Mouse (Mus musculus) liver, embryonic 15.5 days (tissue): ENCODE data around the gene Zfp78. TPM values are rescaled to one million over a fixed set of nuclear protein-coding genes. Genes with fewer than 3 reads are reported as not detected.
"Not testable (repeated sequence)": the region's sequence is repeated elsewhere in the genome, so short reads cannot be mapped to it uniquely, and the experiment has no call there.

Experiments used
- ATAC-seq: fragments of 200-750 bp; cut with Nextera tagmentation; 2 replicates; pipeline ENCODE4 v1.8.0; 2017; ENCODE audit warnings: moderate number of reproducible peaks, mild to moderate bottlenecking, moderate library complexity; ENCODE audit not compliant: insufficient read depth
- H3K27ac ChIP-seq: fragments of 300-500 bp; sonication (generic); replicated peaks from 2 replicates; pipeline ENCODE4 v1.5.1; 2015; ENCODE audit warnings: mild to moderate bottlenecking, inconsistent platforms
- H3K27me3 ChIP-seq: fragments of 300-500 bp; sonication (generic); 2 replicates; pipeline ENCODE4 v1.6.1; 2015; ENCODE audit warnings: mild to moderate bottlenecking, inconsistent platforms
- H3K36me3 ChIP-seq: fragments of 300-500 bp; sonication (generic); replicated peaks from 2 replicates; pipeline ENCODE4 v1.6.1; 2015; ENCODE audit warnings: moderate library complexity, mild to moderate bottlenecking, inconsistent platforms
- H3K4me1 ChIP-seq: fragments of 300-500 bp; sonication (generic); replicated peaks from 2 replicates; pipeline ENCODE4 v1.6.1; 2015; ENCODE audit warnings: inconsistent platforms
- H3K4me2 ChIP-seq: fragments of 300-500 bp; sonication (generic); 2 replicates; pipeline ENCODE4 v1.6.1; 2015; ENCODE audit warnings: moderate library complexity, mild to moderate bottlenecking, inconsistent platforms
- H3K4me3 ChIP-seq: fragments of 300-500 bp; sonication (generic); replicated peaks from 2 replicates; pipeline ENCODE4 v1.5.1; 2015; ENCODE audit warnings: mild to moderate bottlenecking, inconsistent platforms
- H3K9ac ChIP-seq: fragments of 300-500 bp; sonication (generic); 2 replicates; pipeline ENCODE4 v1.6.1; 2015; ENCODE audit warnings: moderate library complexity, mild to moderate bottlenecking, inconsistent platforms
- H3K9me3 ChIP-seq: fragments of 300-500 bp; sonication (generic); replicated peaks from 2 replicates; pipeline ENCODE4 v1.6.1; 2016; ENCODE audit warnings: inconsistent platforms
- WGBS: fragments of 180-500 bp; shearing (Covaris S2); methylation state at CpG from one replicate; pipeline ENCODE4 v1.1.7; 2015; ENCODE audit warnings: mixed read lengths; ENCODE audit not compliant: insufficient replicate concordance; 5-methylcytosine and 5-hydroxymethylcytosine counted together
- polyA plus RNA-seq: library from polyadenylated mRNA; unstranded; fragments of >200 nt; fragmentation: Nextera tagmentation; extraction: Ambion mirVana; gene quantifications from 2 replicates; pipeline ENCODE4 v1.2.1, GENCODE M21; 2015

Zfp78 gene
- polyA plus RNA-seq, 1 experiment from 2014 or later = 0.90 TPM

DNA sequence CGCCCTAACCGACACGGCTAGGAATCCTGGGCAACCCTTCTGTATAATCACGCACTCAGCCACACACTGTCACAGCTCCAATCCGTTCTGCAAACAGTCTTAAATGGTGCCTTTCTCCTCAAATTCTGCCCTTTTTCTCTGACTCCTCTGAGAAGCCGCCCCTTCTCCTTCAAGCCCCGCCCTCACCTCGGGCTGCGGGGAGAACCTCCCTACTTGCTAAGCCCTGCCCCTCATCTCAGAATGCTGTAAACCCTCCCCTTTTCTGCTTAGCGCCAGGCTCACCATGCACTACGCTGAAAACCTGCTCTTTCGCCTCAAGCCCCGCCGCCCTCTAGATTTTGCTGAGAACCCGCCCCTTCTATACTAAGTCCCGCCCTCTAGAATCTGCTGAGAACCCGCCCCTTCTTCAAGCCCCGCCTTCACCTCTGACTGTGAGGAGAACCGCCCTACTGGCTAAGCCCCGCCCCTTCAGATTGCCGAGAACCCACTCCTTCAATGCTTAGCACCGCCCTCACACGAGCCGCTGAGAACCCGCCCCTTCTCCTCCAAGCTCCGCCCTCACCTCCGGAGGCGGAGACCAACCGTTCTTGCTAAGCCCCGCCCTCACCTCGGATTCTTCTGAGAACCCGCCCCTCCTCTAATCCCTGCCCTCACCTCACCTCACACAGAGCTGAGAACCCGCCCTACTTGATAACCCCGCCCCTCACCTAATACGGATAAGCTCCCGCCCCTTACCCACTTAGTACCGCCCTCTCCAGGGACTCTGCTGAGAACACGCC is 623 bp upstream of the Zfp78 start:
- peak overlapping the region; percentile 82 for H3K27ac ChIP-seq
- H3K27me3 ChIP-seq = no peaks in the 10 kb centered on the region
- H3K36me3 ChIP-seq = no peaks in the 10 kb centered on the region
- ATAC-seq = peak; percentile 87
- peak overlapping the region; percentile 52 for H3K9ac ChIP-seq
- peaks cover 63% of the 10 kb centered on the region for H3K4me1 ChIP-seq
- peak overlapping the region; percentile 66 for H3K4me3 ChIP-seq
- under 1% methylated on average over 38 of the region's 38 CpGs for WGBS
- H3K9me3 ChIP-seq = no peaks in the 10 kb centered on the region
- H3K4me2 ChIP-seq = peak overlapping the region; percentile 78

- ATAC-seq = no peak
- 50% methylated on average over 1 of the region's 1 CpGs for WGBS
- no peaks in the 10 kb centered on the region for H3K36me3 ChIP-seq
- H3K4me3 ChIP-seq = no peak overlapping the region
- H3K4me2 ChIP-seq = no peak overlapping the region
- H3K9ac ChIP-seq = no peak overlapping the region
- no peaks in the 10 kb centered on the region for H3K27me3 ChIP-seq
- H3K9me3 ChIP-seq = no peaks in the 10 kb centered on the region
- no peak overlapping the region for H3K27ac ChIP-seq
- H3K4me1 ChIP-seq = peaks cover 77% of the 10 kb centered on the region
These were observed 1.7 kb downstream of the Zfp78 start for GRCm38 (mm10) chr7:6364761-6365160.

- no peak overlapping the region for H3K4me3 ChIP-seq
- H3K9me3 ChIP-seq = no peaks in the 10 kb centered on the region
- 23% methylated on average over 5 of the region's 5 CpGs for WGBS
- no peak overlapping the region for H3K9ac ChIP-seq
- H3K36me3 ChIP-seq = no peaks in the 10 kb centered on the region
- H3K27ac ChIP-seq = peak overlapping the region; percentile 73
- peak overlapping the region; percentile 35 for H3K4me2 ChIP-seq
- peaks cover 58% of the 10 kb centered on the region for H3K4me1 ChIP-seq
- no peaks in the 10 kb centered on the region for H3K27me3 ChIP-seq
- ATAC-seq = peak; percentile 14
These were observed 4.1 kb downstream of the Zfp78 start for GRCm38 (mm10) chr7:6367185-6367584.

DNA sequence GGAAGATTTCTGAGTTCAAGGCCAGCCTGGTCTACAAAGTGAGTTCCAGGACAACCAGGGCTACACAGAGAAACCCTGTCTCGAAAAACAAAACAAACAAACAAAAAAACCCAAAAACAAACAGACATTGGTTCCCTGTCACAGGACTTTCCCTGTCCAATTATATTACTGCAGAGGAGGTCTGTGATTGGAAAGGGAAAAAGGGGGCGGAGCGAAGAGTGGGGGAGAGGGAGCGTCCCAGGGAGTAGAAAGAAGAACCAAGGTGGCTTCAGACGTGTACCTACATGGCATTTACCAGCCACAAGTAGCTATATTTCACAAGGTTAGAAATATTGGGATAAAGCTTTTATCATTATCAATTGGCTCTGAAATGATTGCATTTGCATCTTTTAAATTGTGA is 5.1 kb downstream of the Zfp78 start:
- not testable (repeated sequence) for ATAC-seq

DNA sequence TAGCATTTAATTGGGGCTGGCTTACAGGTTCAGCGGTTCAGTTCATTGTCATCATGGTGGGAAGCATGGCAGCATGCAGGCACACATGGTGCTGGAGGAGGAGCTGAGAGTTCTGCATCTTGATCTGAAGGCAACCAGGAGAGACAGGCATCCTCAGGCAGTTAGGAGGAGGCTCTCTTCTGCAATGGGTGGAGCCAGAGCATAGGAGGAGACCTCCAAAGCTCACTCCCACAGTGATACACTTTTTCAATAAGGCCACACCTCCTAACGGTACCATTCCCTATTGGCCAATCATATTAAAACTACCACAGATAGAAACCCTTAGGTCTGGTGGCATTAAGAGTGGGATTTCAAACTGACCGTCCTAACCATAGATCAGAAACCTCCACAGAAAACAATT is 6.4 kb downstream of the Zfp78 start:
- Histone ChIP-seq H3K4me3 (no peak overlapping the region), H3K4me1 (peaks cover 36% of the 10 kb centered on the region), H3K9ac (no peak overlapping the region), H3K4me2 (no peak overlapping the region), H3K9me3 (no peaks in the 10 kb centered on the region), H3K27me3 (no peaks in the 10 kb centered on the region), H3K27ac (no peak overlapping the region), H3K36me3 (no peaks in the 10 kb centered on the region)
- WGBS = 65% methylated on average over 3 of the region's 3 CpGs
- ATAC-seq = no peak

More for the DNA sequence above, 5.1 kb downstream of the Zfp78 start:
- H3K9ac ChIP-seq, H3K27me3 ChIP-seq, H3K27ac ChIP-seq, H3K4me3 ChIP-seq, H3K36me3 ChIP-seq, H3K4me2 ChIP-seq, H3K9me3 ChIP-seq: not testable (repeated sequence)
- peaks cover 49% of the 10 kb centered on the region for H3K4me1 ChIP-seq
- WGBS = 76% methylated on average over 5 of the region's 5 CpGs

- Histone ChIP-seq H3K4me3 (no peak overlapping the region), H3K27me3 (no peaks in the 10 kb centered on the region), H3K9ac (no peak overlapping the region), H3K27ac (no peak overlapping the region), H3K36me3 (no peaks in the 10 kb centered on the region), H3K9me3 (no peaks in the 10 kb centered on the region), H3K4me2 (no peak overlapping the region), H3K4me1 (peaks cover 9% of the 10 kb centered on the region; the same call in 1 of the 2 replicates)
- no peak for ATAC-seq
- WGBS = 72% methylated on average over 3 of the region's 3 CpGs
These were observed 9.9 kb downstream of the Zfp78 start for GRCm38 (mm10) chr7:6372993-6373392.

- Histone ChIP-seq H3K9me3 (no peaks in the 10 kb centered on the region), H3K4me1 (peaks cover 15% of the 10 kb centered on the region), H3K27me3 (no peaks in the 10 kb centered on the region), H3K27ac (no peak overlapping the region), H3K9ac (no peak overlapping the region), H3K4me3 (no peak overlapping the region), H3K36me3 (no peaks in the 10 kb centered on the region), H3K4me2 (no peak overlapping the region)
- ATAC-seq = no peak
- WGBS = 79% methylated on average over 8 of the region's 8 CpGs
These were observed 15.4 kb downstream of the Zfp78 start for GRCm38 (mm10) chr7:6378441-6378840.

DNA sequence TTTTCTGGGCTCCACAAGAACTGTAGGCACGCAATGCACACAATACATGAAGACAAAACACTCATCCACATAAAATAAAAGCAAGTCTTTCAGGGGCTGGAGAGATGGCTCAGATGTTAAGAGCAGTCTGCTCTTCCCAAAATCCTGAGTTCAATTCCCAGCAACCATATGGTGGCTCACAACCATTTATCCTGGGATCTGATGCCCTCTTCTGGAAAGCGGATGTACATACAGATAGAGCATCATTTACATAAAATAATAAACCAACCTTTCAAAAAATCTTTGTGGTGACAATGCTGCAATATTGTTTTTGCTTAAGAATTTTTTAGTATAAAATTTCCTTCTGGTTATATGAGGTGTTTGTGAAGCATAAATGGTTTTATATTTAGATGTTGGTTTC is 18.4 kb downstream of the Zfp78 start:
- Histone ChIP-seq H3K4me2 (no peak overlapping the region), H3K36me3 (no peaks in the 10 kb centered on the region), H3K9ac (no peak overlapping the region), H3K4me1 (peaks cover 23% of the 10 kb centered on the region), H3K9me3 (no peaks in the 10 kb centered on the region), H3K4me3 (no peak overlapping the region), H3K27ac (no peak overlapping the region), H3K27me3 (no peaks in the 10 kb centered on the region)
- ATAC-seq = no peak
- WGBS = 62% methylated on average over 2 of the region's 2 CpGs

DNA sequence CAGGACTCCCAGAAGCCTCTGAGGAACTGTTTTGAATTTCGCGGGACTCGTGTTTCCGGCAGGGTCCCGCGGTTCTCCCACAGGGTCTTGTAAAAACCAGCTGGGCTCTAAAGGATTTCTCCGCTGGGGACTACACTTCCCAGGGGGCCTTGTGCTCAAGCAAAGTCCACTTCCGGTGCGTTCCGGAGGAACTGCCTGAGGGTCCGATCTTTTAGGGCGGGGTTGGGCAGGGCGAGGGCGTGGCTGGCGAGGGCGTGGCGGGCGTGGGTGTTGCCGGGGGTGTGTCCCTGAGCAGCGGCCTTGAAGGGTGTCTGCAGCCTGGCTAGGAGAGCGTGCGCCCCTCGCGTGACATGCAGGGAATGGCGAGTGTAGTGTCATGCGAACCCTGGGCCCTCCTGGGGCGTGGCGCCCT is 20.0 kb downstream of the Zfp78 start, which contains the start of gene Zfp28:
Gene Zfp28 (plus strand): TSS at position 252 of the 412 bp plus-strand sequence.
- no peak within 1 kb of the TSS for H3K27ac ChIP-seq
- no peaks in the 10 kb centered on the region for H3K27me3 ChIP-seq
- H3K36me3 ChIP-seq = no peaks in the 10 kb centered on the region
- peak within 1 kb of the TSS; percentile 42 for H3K9ac ChIP-seq
- ATAC-seq = peak; percentile 93
- peak within 1 kb of the TSS; percentile 75 for H3K4me2 ChIP-seq
- H3K4me3 ChIP-seq = peak within 1 kb of the TSS; percentile 62
- no peaks in the 10 kb centered on the region for H3K9me3 ChIP-seq
- peaks cover 23% of the 10 kb centered on the region for H3K4me1 ChIP-seq
- under 1% methylated on average over 28 of the region's 28 CpGs for WGBS

GRCm38 (mm10) chr7:6384011-6384410 is 20.9 kb downstream of the Zfp78 start:
- Histone ChIP-seq H3K4me3 (peak overlapping the region; percentile 62; the same call in 1 of the 2 replicates), H3K36me3 (no peaks in the 10 kb centered on the region), H3K27ac (no peak overlapping the region), H3K4me2 (peak overlapping the region; percentile 75), H3K4me1 (peaks cover 23% of the 10 kb centered on the region), H3K27me3 (no peaks in the 10 kb centered on the region), H3K9me3 (no peaks in the 10 kb centered on the region), H3K9ac (no peak overlapping the region)
- no peak for ATAC-seq
- WGBS = 18% methylated on average over 8 of the region's 8 CpGs

- 83% methylated on average over 8 of the region's 8 CpGs for WGBS
These were observed 23.9 kb downstream of the Zfp78 start for GRCm38 (mm10) chr7:6386995-6387394.

More at GRCm38 (mm10) chr7:6386995-6387394, 23.9 kb downstream of the Zfp78 start:
- Histone ChIP-seq H3K27ac (no peak overlapping the region), H3K4me3 (no peak overlapping the region), H3K36me3 (0 out of 2 replicates have a peak, but pooled peaks cover 7% of the 10 kb centered on the region), H3K4me1 (peaks cover 23% of the 10 kb centered on the region), H3K4me2 (no peak overlapping the region), H3K27me3 (no peaks in the 10 kb centered on the region), H3K9me3 (no peaks in the 10 kb centered on the region), H3K9ac (no peak overlapping the region)
- ATAC-seq = no peak
